Mouse (Mus musculus): ENCODE results near the gene Stk10. TPM values are rescaled to one million over a fixed set of nuclear protein-coding genes. Genes with fewer than 3 reads are reported as not detected.

The Stk10 gene
- polyA plus RNA-seq, 1 experiment: 7.2 TPM

GRCm38 (mm10) chr11:32519354-32519753 lies 13.8 kb upstream of the Stk10 start:
- TF ChIP-seq POLR2A (IDR thresholded peaks at IDR 0.05; ENCODE audit: insufficient read depth, low read length): no peak
- TF ChIP-seq CTCF (IDR thresholded peaks at IDR 0.05; ENCODE audit: low read depth, low read length): no peak
- TF ChIP-seq EP300 (IDR thresholded peaks at IDR 0.05; ENCODE audit: insufficient read depth, low read depth, low read length): no peak
- Histone ChIP-seq H3K27ac (ENCODE audit: insufficient read depth, low read length) (no peak overlapping the region), H3K4me3 (ENCODE audit: low read depth, low read length) (no peak overlapping the region), H3K4me1 (ENCODE audit: control insufficient read depth, insufficient read depth, low read length) (no peaks in the 10 kb centered on the region), H3K27me3 (ENCODE audit: control insufficient read depth, insufficient read depth, low read length, poor library complexity, severe bottlenecking) (no peaks in the 10 kb centered on the region), H3K9ac (ENCODE audit: low read depth, poor library complexity, severe bottlenecking) (no peak overlapping the region), H3K9me3 (replicated peaks; ENCODE audit: control insufficient read depth, insufficient read depth, low read length, poor library complexity, severe bottlenecking) (no peaks in the 10 kb centered on the region), H3K36me3 (ENCODE audit: control insufficient read depth, insufficient read depth, low read length, poor library complexity, severe bottlenecking) (no peaks in the 10 kb centered on the region)

- Histone ChIP-seq H3K27ac (ENCODE audit: insufficient read depth, low read length) (no peak overlapping the region), H3K27me3 (ENCODE audit: control insufficient read depth, insufficient read depth, low read length, poor library complexity, severe bottlenecking) (no peaks in the 10 kb centered on the region), H3K4me3 (ENCODE audit: low read depth, low read length) (no peak overlapping the region), H3K9me3 (replicated peaks; ENCODE audit: control insufficient read depth, insufficient read depth, low read length, poor library complexity, severe bottlenecking) (no peaks in the 10 kb centered on the region), H3K9ac (ENCODE audit: low read depth, poor library complexity, severe bottlenecking) (no peak overlapping the region), H3K4me1 (ENCODE audit: control insufficient read depth, insufficient read depth, low read length) (no peaks in the 10 kb centered on the region), H3K36me3 (ENCODE audit: control insufficient read depth, insufficient read depth, low read length, poor library complexity, severe bottlenecking) (no peaks in the 10 kb centered on the region)
- TF ChIP-seq CTCF (IDR thresholded peaks at IDR 0.05; ENCODE audit: low read depth, low read length) (no peak), EP300 (IDR thresholded peaks at IDR 0.05; ENCODE audit: insufficient read depth, low read depth, low read length) (no peak), POLR2A (IDR thresholded peaks at IDR 0.05; ENCODE audit: insufficient read depth, low read length) (no peak)
These were observed 11.9 kb upstream of the Stk10 start for GRCm38 (mm10) chr11:32521246-32521645.

- TF ChIP-seq CTCF (IDR thresholded peaks at IDR 0.05; ENCODE audit: low read depth, low read length): no peak
- TF ChIP-seq POLR2A (IDR thresholded peaks at IDR 0.05; ENCODE audit: insufficient read depth, low read length): no peak
- TF ChIP-seq EP300 (IDR thresholded peaks at IDR 0.05; ENCODE audit: insufficient read depth, low read depth, low read length): no peak
- Histone ChIP-seq H3K9ac (ENCODE audit: low read depth, poor library complexity, severe bottlenecking) (no peak overlapping the region), H3K27me3 (ENCODE audit: control insufficient read depth, insufficient read depth, low read length, poor library complexity, severe bottlenecking) (no peaks in the 10 kb centered on the region), H3K27ac (ENCODE audit: insufficient read depth, low read length) (no peak overlapping the region), H3K4me1 (ENCODE audit: control insufficient read depth, insufficient read depth, low read length) (no peaks in the 10 kb centered on the region), H3K36me3 (ENCODE audit: control insufficient read depth, insufficient read depth, low read length, poor library complexity, severe bottlenecking) (no peaks in the 10 kb centered on the region), H3K9me3 (replicated peaks; ENCODE audit: control insufficient read depth, insufficient read depth, low read length, poor library complexity, severe bottlenecking) (no peaks in the 10 kb centered on the region), H3K4me3 (ENCODE audit: low read depth, low read length) (no peak overlapping the region)
These were observed 8.8 kb upstream of the Stk10 start for GRCm38 (mm10) chr11:32524122-32524920.

GRCm38 (mm10) chr11:32527006-32527405 lies 6.1 kb upstream of the Stk10 start:
- Histone ChIP-seq H3K4me1 (ENCODE audit: control insufficient read depth, insufficient read depth, low read length) (no peaks in the 10 kb centered on the region), H3K27ac (ENCODE audit: insufficient read depth, low read length) (no peak overlapping the region), H3K36me3 (ENCODE audit: control insufficient read depth, insufficient read depth, low read length, poor library complexity, severe bottlenecking) (no peaks in the 10 kb centered on the region)

GRCm38 (mm10) chr11:32530151-32530550 lies 3.0 kb upstream of the Stk10 start:
- Histone ChIP-seq H3K36me3 (ENCODE audit: control insufficient read depth, insufficient read depth, low read length, poor library complexity, severe bottlenecking) (no peaks in the 10 kb centered on the region), H3K27ac (ENCODE audit: insufficient read depth, low read length) (no peak overlapping the region), H3K4me3 (ENCODE audit: low read depth, low read length) (no peak overlapping the region), H3K27me3 (ENCODE audit: control insufficient read depth, insufficient read depth, low read length, poor library complexity, severe bottlenecking) (peaks cover 3% of the 10 kb centered on the region; the same call in 1 of the 2 replicates), H3K9ac (ENCODE audit: low read depth, poor library complexity, severe bottlenecking) (no peak overlapping the region), H3K4me1 (ENCODE audit: control insufficient read depth, insufficient read depth, low read length) (no peaks in the 10 kb centered on the region), H3K9me3 (replicated peaks; ENCODE audit: control insufficient read depth, insufficient read depth, low read length, poor library complexity, severe bottlenecking) (no peaks in the 10 kb centered on the region)
- TF ChIP-seq POLR2A (IDR thresholded peaks at IDR 0.05; ENCODE audit: insufficient read depth, low read length) (no peak), EP300 (IDR thresholded peaks at IDR 0.05; ENCODE audit: insufficient read depth, low read depth, low read length) (no peak), CTCF (IDR thresholded peaks at IDR 0.05; ENCODE audit: low read depth, low read length) (no peak)

More at GRCm38 (mm10) chr11:32527006-32527405, 6.1 kb upstream of the Stk10 start:
- H3K4me3 ChIP-seq (ENCODE audit: low read depth, low read length): no peak overlapping the region
- peaks cover under 1% of the 10 kb centered on the region; the same call in 1 of the 2 replicates for H3K27me3 ChIP-seq (ENCODE audit: control insufficient read depth, insufficient read depth, low read length, poor library complexity, severe bottlenecking)
- no peaks in the 10 kb centered on the region for H3K9me3 ChIP-seq (replicated peaks; ENCODE audit: control insufficient read depth, insufficient read depth, low read length, poor library complexity, severe bottlenecking)
- H3K9ac ChIP-seq (ENCODE audit: low read depth, poor library complexity, severe bottlenecking): no peak overlapping the region
- no peak for TF ChIP-seq POLR2A (IDR thresholded peaks at IDR 0.05; ENCODE audit: insufficient read depth, low read length)
- no peak for TF ChIP-seq CTCF (IDR thresholded peaks at IDR 0.05; ENCODE audit: low read depth, low read length)
- TF ChIP-seq EP300 (IDR thresholded peaks at IDR 0.05; ENCODE audit: insufficient read depth, low read depth, low read length): no peak
